Mouse (Mus musculus): ENCODE data around the gene Crybb1.

The Crybb1 gene

GRCm38 (mm10) chr5:112255426-112255825 lies at the start of gene Crybb1:
Gene Crybb1 (plus strand): TSS chr5:112255815.
- no peak for DNase-seq (ENCODE audit: low spot score)

DNA sequence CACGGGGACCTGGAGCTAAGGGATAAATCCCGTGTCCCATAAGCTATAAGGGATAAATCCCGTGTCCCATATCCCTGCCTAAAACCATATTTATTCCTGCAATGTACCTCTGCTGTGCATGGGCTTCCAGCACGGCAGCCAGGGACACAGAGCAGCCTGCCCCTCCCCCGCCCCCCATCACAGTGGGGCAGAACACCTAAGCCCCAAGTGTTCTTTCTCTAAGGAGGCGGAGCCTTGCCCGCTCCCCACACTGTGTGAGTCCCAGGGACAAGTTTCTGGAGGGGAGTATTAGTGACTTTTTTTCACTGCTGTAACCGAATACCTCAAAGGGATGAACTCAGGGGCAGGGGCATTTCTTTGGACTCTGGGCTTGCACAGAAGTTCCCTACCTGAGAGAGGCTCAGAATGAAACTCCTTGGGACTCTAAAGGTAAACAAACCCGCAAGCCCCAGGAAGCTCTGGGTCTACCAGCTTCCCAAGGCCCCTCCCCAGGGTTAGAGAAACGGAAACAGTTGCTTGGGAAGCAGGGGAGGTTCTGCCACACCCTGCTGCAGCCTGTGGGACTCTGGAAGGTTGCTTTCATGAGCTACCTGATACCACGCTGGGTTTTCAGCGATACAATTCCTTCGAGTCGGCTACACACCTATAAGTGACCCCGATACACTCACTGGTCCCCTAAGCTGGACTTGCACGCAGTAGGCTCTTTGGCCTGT lies 48.9 kb upstream of the Crybb1 start:
- no peak for DNase-seq (ENCODE audit: low spot score)

GRCm38 (mm10) chr5:112208321-112208720 lies 47.3 kb upstream of the Crybb1 start:
- DNase-seq (ENCODE audit: low spot score): no peak

- no peak for DNase-seq (ENCODE audit: low spot score)
Measured at GRCm38 (mm10) chr5:112210104-112210503, 45.5 kb upstream of the Crybb1 start.

GRCm38 (mm10) chr5:112211911-112212310 lies 43.7 kb upstream of the Crybb1 start:
- DNase-seq (ENCODE audit: low spot score): no peak

- DNase-seq (ENCODE audit: low spot score): no peak
Measured at GRCm38 (mm10) chr5:112212711-112213264, 42.8 kb upstream of the Crybb1 start.

DNA sequence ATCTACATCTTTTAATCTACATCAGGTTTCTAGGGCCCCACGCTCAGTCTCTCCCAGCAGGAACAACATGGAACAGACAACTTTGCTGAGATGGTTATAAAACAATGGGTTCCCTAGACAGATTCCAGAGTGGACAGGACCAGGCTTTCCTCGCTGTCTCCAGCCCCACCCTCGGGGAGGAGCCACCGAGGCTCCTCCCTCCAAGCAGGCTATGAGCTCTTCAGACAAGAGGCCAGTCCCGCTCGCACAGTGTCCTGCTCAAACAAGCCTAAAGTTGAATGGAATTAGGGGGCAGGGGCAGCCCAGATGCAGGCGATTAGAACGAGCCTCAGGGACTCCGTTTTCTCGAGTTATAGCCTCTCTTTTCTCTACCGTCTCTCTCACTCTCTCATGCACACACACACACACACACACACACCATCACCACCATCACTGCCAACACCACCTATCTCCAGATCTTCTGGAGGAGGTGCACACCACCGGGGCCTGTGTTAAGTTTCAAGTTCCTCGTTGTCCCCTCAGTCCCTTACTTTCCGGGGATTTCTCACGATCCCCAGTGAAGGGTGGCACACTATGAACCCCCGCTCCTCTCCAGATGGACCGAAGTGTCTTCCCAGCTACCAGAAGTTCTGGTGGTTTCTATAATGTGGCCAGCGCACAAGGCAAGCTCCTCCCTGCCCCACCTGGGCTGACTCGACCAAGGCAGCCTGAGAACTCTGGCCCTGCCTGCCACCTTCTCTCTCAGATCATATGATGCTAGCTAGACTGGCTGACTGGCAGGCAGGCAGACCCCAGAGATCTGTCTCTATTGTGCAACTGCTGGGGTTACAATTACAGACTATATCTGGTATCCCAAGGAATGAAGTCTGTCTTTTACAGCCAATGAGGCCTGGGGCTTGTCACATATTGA lies 42.0 kb upstream of the Crybb1 start:
- no peak for DNase-seq (ENCODE audit: low spot score)

- DNase-seq (ENCODE audit: low spot score): peak; percentile 58
Measured at GRCm38 (mm10) chr5:112214419-112214818, 41.2 kb upstream of the Crybb1 start.

DNA sequence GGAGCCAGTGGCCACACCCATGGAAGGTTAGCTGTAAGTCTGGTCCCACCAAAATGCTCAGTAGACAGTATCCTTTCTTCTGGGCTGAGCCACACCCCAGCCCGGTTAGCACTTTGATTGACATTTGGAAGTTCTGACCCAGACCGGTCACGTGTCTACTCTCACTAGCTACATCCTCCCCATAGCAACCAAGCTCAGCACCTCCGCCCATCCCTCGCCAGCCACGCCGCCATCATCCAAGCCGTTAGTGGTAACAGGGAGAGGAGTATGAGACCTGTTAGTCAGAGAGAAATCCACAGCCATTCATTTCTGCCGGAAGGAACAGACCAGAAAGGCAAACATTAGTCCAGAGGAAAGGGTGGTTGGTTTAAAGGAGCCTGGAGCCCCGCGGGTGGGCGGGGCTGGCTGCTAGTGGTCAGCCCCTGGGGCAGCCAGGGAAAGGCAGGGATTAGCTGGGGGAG lies 40.3 kb upstream of the Crybb1 start:
- no peak for DNase-seq (ENCODE audit: low spot score)

GRCm38 (mm10) chr5:112215801-112216251 lies 39.8 kb upstream of the Crybb1 start:
- no peak for DNase-seq (ENCODE audit: low spot score)

- no peak for DNase-seq (ENCODE audit: low spot score)
Measured at GRCm38 (mm10) chr5:112216335-112216734, 39.3 kb upstream of the Crybb1 start.

GRCm38 (mm10) chr5:112217031-112217430 lies 38.6 kb upstream of the Crybb1 start:
- no peak for DNase-seq (ENCODE audit: low spot score)

GRCm38 (mm10) chr5:112218679-112219078 lies 36.9 kb upstream of the Crybb1 start:
- no peak for DNase-seq (ENCODE audit: low spot score)

GRCm38 (mm10) chr5:112219398-112219797 lies 36.2 kb upstream of the Crybb1 start:
- no peak for DNase-seq (ENCODE audit: low spot score)

DNA sequence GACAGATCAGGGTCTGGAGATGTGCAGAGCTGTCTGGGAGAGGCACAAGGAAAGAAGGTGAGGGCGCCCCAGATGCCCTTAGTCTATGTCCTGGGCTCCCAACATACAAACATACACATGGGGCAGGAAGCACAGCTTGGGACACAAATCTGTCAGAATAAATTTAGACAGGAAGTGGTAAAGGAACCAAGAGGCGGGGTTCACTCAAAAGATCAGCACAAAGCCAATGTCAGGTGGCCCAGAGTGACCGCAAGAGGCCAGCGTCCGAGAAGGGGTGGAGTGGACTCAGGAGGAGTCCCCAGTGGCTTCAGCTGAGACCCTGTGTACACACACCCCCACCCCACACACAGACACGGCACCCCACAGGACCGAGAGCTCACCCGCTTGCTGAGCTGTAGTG lies 35.4 kb upstream of the Crybb1 start:
- no peak for DNase-seq (ENCODE audit: low spot score)

- DNase-seq (ENCODE audit: low spot score): no peak
Measured at GRCm38 (mm10) chr5:112225591-112225990, 30.0 kb upstream of the Crybb1 start.

GRCm38 (mm10) chr5:112227354-112227753 lies 28.3 kb upstream of the Crybb1 start:
- DNase-seq (ENCODE audit: low spot score): no peak

- no peak for DNase-seq (ENCODE audit: low spot score)
Measured at GRCm38 (mm10) chr5:112227898-112228239, 27.7 kb upstream of the Crybb1 start.

- DNase-seq (ENCODE audit: low spot score): no peak
Measured at GRCm38 (mm10) chr5:112228240-112229076, 27.2 kb upstream of the Crybb1 start.

DNA sequence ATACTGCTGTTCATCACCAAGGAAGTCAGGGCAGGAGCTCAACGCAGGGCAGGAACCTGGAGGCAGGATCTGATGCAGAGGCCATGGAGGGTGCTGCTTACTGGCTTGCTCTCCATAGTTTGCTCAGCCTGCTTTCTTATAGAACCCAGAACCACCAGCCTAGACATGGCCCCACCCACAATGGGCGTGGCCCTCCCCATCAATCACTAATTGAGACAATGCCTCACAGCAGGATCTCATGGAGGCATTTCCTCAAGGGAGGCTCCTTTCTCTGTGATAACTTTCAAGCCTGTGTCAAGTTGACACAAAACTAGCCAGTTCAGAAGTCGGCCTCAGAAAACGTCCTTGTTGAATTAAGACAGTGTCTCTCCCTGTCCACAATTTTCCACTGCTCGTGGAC lies 19.8 kb upstream of the Crybb1 start:
- DNase-seq (ENCODE audit: low spot score): no peak

GRCm38 (mm10) chr5:112236631-112237030 lies 19.0 kb upstream of the Crybb1 start:
- no peak for DNase-seq (ENCODE audit: low spot score)

DNA sequence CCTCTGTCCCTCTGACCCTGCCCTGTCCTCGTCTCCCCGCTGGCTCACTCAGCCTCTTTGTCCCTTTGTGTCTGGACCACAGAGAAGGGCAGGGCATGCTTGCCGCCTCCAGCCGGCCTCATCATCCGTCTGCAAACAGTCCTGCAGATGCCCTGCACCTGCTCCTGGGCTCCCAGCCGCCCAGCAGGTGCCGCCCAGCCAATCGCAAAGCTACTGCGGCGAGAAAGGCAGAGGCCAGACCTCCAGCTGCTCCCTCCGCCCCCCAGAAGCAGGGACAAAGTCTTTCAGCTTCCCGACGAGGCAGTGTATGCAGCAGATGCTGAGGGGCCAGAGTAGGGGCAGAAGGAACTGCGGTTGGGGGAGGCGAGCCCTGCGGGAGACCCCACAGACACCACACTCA lies 18.2 kb upstream of the Crybb1 start:
- DNase-seq (ENCODE audit: low spot score): no peak
